Mouse (Mus musculus) subcutaneous adipose tissue, adult 2 months (tissue): ENCODE data around the gene Gm1140. TPM values are rescaled to one million over a fixed set of nuclear protein-coding genes. Genes with fewer than 3 reads are reported as not detected.

Source experiments
- polyA plus RNA-seq: library from polyadenylated mRNA; depleted of rRNA; stranded (reverse); fragments of >200 nt; gene quantifications from 2 replicates; pipeline ENCODE4 v1.2.3, GENCODE M21; 2012; ENCODE audit warnings: low replicate concordance; rRNA removed

Gene Gm1140
- polyA plus RNA-seq = not detected in 2 replicates

GRCm38 (mm10) chrX:67693462-67693861 lies at the start of gene Gm1140:
Gene Gm1140 (minus strand): TSS chrX:67693562.

DNA sequence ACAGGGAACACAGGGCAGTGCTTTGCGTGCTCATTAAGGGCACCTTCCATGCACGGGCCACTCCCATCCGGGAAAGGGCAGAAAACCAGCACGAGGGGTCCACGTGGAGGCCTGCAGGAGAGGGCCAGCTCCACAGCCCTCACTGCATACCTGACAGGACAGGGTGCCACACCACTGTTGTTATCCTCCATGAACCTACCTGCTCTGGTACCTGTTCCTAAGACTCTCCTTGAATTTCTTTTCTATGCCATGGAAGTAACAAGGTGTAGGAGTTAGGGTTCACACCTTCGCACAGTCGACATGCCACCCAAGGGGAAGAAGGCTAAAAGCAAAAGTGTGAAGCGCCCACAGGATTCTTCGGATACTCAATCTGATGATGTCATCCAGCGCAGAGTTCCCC lies 2.0 kb upstream of the Gm1140 start, which contains the start of gene Gm14692:
Gene Gm14692 (plus strand): TSS at position 301 of the 400 bp plus-strand sequence.

Other genes with a start within 250 kb of the Gm1140 start
- not detected in 2 replicates for gene Gm14692, start 2.1 kb upstream of the Gm1140 start, polyA plus RNA-seq
- not detected in 2 replicates for gene 4933436I01Rik, start 227.9 kb upstream of the Gm1140 start, polyA plus RNA-seq